Mouse (Mus musculus) adipose tissue, adult 10 weeks (tissue): Measurements from ENCODE around the gene Fbxw17. TPM values are rescaled to one million over a fixed set of nuclear protein-coding genes. Genes with fewer than 3 reads are reported as not detected.

ENCODE experiments used
- polyA plus RNA-seq: library from polyadenylated mRNA; stranded (reverse); fragments of 350-450 nt; fragmentation: Illumina TruSeq; extraction: RNeasy Lipid Tissue Mini Kit (QIAGEN cat#74804); gene quantifications from one replicate; pipeline ENCODE4 v1.2.3, GENCODE M21; 2014; ENCODE audit warnings: low read depth, low replicate concordance

The Fbxw17 gene
- polyA plus RNA-seq = 15.8 TPM

GRCm38 (mm10) chr13:50417389-50418183 is at the start of gene Fbxw17:
Gene Fbxw17, plus strand, starts transcription at chr13:50417864.

GRCm38 (mm10) chr13:50443812-50444211 is 26.1 kb downstream of the Fbxw17 start, which contains the start of gene Gm47429:
Gene Gm47429, minus strand, starts transcription at chr13:50443912.

GRCm38 (mm10) chr13:50467007-50467406 is 49.3 kb downstream of the Fbxw17 start, which contains the start of gene Nutm2:
Gene Nutm2, plus strand, starts transcription at chr13:50467307.

Other genes starting within 250 kb of the Fbxw17 start
- not detected for gene Gm906, start 167.6 kb upstream of the Fbxw17 start, polyA plus RNA-seq
- 1.1 TPM for gene Gm47429, start 26.0 kb downstream of the Fbxw17 start, polyA plus RNA-seq
- not detected for gene Nutm2, start 49.4 kb downstream of the Fbxw17 start, polyA plus RNA-seq
- not detected for gene Gm904, start 225.4 kb downstream of the Fbxw17 start, polyA plus RNA-seq